Mouse (Mus musculus): ENCODE measurements around the gene Naa40.

The Naa40 gene

DNA sequence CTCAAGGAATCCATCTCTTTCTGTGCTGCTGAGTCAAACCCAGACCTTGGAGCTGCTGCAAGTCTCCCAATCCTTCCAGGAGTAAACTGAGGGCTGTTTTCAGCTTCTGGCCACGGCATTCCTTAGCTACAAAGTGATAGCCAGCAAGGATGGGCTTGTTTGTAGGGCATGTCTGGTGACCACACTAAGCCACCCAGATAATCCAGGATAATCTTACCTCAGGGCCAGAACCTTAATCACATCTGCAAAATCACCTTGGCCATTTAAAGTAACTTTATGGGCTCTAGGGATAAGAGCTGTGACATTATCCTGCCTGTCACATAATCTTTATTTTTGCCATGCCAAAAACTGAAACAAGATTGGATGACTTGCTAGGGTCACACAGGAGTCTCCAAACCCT, 28.8 kb downstream of the Naa40 start:
- DNase-seq = no peak

DNA sequence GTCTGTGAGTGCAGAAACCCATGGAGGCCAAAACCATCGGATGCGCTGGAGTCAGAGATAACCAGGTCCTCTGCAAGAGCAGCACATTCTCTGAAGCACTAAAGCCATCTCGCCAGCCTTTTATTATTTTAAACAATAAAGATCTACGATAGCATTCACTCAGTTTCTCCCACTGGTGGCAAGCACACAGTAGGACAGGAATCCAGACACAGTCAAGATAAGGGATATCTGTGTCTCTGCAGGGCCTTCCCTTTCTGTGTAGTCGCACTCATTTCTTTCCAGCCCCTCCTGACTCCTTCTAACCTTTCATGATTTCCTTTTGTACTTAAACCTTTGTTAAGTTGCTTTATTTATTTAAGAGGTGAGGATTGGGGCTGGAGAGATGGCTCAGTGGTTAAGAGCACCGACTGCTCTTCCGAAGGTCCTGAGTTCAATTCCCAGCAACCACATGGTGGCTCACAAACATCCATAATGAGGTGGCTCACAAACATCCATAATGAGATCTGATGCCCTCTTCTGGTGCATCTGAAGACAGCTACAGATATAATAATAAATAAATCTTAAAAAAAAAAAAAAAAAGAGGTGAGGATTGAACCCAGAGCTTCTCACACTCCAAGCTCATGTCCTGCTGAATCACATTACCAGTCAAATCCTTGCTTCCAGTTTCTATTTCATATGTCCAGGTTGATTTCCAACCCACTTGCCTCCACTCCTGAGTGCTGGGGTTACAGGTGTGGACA, 30.9 kb downstream of the Naa40 start:
- DNase-seq = no peak

GRCm38 (mm10) chr19:7205753-7206736, 34.9 kb downstream of the Naa40 start, which contains the start of gene Otub1:
TSS of gene Otub1 (minus strand) at chr19:7206316.
- peak; percentile 94 to 96 for DNase-seq

GRCm38 (mm10) chr19:7205326-7205725, 35.7 kb downstream of the Naa40 start:
- no peak for DNase-seq

- no peak for DNase-seq
These were observed 36.1 kb downstream of the Naa40 start for GRCm38 (mm10) chr19:7204898-7205297.

GRCm38 (mm10) chr19:7200427-7200826, 40.6 kb downstream of the Naa40 start:
- no peak for DNase-seq

GRCm38 (mm10) chr19:7199089-7199488, 41.9 kb downstream of the Naa40 start:
- no peak for DNase-seq

DNA sequence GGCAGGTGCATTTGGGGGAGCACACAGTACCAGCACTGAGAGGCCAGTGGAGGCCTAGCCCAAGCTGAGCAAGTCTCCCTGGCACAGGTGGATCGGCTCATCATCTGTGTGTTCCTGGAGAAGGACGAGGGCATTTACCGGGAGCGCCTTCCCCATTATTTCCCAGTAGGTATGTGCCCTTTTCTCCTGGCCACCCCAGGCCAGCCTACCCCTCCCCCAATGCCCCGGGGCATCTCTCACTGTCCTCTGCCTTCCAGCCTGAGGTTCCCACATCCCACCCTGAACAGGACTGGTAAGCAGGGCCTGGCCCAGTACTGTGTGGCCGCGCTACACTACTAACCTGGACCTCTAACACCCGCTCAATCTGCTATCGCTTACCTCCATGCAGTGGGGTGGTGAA, 43.5 kb downstream of the Naa40 start:
- no peak for DNase-seq

GRCm38 (mm10) chr19:7196741-7197270, 44.2 kb downstream of the Naa40 start:
- DNase-seq = no peak

DNA sequence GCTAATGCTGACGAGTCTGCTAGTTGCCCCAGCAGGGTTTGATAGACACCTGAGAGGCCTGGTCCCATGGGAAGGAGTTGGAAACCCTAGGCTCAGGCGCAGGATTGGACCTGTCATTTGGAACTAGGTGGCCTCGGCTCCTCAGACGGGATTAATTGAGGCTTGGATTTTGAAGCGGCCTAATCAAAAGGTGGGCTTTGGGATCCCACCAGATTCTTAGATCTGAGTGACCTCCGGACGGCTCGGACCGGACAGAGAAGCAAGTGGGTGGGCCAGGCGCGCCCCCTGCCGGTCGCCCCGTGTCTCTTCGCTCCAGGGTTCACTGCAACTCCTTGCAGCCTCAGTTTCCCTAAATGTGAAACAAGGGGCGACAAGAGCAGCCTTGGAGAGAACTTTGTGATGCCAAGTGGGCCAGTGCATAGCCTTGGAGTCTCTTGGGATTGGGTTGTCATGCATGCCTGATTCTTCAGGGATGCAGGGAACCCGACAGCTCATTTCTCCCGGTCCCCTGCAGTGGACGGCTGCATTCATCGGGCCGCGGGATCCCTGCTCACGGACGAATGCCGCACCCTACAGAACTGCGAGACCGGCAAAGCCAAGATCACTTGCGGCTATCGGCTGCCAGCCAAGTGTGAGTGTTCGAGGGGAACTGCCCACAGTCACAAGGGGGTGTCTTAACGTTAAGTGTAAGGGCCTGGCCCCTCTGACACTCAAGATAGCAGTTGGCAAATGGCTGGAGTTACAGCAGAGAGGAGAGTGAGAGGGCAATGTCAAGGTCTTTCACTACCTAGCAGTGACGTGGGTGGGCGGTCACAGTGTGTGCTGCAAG, 44.9 kb downstream of the Naa40 start:
- DNase-seq = peak; percentile 87

DNA sequence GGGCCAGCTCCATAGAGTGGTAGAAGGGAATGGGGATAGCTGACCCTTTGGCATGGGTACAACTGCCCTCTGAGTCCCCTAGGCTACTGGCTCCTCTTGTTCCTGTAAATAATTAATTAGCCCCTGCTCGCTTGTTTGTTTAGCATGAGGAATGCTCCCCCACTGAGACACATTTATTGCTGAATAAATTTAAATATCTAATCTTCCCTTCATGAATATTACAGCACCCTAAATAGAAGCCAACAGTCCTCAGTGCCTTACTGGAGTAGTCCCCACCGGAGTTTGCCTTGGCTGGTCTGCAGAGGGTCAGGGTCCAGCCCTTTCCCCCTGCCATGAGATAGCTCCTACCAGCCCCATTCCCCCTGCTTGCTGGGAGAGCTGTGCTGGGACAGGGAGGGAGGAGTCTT, 48.4 kb downstream of the Naa40 start:
- no peak for DNase-seq

DNA sequence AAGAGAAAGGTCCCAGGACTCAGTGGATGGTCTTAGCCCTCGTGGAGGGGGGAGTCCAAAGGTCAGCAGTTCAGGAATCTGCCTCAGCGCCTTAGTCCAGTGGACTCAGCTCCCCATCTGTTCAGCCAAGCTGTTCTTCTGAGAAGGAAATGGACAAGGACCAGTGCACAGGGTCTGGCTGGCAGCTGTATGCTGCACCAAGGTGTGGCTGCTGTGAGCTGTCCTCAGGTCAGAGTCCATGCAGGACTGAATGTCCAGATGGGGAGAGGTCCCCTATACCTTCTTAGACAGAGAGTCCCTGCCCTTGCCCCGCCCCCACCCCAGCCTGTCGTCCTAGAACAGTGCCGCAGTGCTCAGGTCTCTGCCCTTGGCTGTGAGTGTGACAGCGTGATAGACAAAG, 49.3 kb downstream of the Naa40 start:
- DNase-seq = no peak

DNA sequence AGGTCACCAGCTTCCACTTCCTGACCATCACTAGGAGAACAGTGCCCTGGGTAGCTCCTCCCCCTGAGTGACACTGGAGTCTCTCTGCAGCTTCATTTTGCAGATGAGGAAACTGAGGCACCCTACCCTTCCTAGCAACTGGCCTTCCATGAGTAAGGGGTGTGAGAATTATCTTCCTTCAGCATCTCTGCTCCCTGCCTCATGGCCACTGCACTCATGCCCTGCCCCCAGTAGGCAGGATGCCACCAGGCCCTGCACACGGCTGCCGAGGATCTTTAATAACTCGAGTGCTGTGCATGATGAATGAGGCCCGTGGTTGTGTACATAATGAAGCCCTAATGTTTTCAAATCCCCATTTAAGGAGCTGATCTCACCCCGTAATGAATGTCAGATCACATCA, 50.0 kb downstream of the Naa40 start:
- no peak for DNase-seq

DNA sequence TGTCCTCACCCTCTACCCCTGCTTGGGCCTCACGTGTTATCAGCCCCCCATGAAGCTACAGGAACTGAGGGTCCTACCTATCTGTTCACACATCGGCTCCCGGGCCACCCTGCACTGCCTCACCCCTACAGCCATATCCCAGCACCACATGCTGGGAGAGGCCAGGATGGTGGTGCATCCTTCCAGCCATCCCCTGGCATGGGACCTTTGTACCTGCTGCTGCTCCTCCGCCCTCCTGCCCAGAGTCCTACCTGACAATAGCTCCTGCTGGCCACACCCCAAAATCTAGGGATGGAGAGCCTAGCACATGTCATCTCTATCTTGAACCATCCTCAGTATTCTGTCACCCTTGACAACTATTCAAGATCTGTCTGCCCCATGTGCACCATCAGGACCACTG, 52.0 kb downstream of the Naa40 start:
- no peak for DNase-seq

DNA sequence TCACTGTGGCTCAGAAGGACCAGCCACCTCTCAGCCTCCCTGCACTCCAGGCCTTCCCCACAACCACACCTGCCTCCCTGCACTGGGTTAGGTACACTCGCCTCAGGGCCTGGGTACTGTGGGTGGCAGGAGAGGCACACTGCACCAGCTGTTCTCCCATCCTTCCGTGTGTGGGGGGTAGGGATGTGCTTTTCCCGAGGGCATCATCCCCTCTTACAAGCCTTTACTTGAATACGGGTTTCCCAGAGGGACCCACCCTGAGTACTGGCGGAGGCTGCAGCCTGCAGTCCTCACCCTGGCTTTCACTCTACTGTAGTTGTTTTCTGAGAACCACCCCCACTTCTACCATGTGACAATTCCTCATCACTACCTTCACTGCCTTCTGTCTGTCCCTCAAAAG, 53.8 kb downstream of the Naa40 start:
- DNase-seq = no peak

DNA sequence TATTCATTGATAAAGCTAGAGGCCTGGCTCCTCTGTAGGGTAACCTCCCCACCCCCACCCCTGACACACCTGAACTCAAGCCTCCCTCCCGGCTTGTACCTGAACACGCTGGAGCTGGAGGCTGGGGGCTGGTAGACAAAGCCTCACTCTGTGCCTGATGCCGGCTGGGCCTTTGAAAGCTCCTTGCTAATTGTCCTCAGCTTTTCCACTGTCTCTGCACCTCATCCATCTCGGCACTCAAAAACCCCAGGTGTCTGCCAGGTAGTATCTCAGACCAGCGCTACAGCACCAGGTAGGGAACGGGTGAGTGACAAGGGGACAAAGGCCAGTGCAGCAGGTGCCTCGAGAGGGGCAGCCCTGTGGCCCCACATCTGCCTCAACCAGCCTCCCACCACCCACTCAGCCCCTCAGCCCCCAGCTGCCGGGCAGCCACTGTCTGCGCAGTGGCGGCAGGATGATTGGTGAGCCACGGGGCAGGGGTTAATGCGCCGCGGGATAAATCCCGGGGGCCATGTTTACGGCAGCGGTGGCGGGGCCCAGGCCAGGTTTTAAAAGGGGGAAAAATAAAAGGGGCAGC, 55.2 kb downstream of the Naa40 start:
- no peak for DNase-seq

DNA sequence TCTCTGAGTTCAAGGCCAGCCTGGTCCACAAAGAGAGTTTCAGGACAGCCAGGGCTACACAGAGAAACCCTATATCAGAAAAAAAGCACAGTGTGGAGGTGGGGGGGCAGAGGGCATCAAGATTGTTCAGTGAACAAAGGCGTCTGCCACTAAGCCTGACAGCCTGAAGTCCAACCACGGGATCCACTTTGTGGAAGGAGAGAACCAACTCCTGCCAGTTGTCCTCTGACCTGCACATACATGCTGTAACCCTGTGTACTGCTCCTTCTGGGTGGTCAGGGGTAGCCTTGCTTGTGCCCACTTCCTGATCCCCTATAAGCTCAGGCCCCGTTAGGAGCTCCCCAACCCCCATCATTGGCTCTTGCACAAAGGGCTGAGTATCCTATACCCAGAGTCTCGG, 55.9 kb downstream of the Naa40 start:
- no peak for DNase-seq

- peak in 1 of 2 experiments; percentile 6 for DNase-seq
These were observed 57.6 kb downstream of the Naa40 start for GRCm38 (mm10) chr19:7183419-7183818.

DNA sequence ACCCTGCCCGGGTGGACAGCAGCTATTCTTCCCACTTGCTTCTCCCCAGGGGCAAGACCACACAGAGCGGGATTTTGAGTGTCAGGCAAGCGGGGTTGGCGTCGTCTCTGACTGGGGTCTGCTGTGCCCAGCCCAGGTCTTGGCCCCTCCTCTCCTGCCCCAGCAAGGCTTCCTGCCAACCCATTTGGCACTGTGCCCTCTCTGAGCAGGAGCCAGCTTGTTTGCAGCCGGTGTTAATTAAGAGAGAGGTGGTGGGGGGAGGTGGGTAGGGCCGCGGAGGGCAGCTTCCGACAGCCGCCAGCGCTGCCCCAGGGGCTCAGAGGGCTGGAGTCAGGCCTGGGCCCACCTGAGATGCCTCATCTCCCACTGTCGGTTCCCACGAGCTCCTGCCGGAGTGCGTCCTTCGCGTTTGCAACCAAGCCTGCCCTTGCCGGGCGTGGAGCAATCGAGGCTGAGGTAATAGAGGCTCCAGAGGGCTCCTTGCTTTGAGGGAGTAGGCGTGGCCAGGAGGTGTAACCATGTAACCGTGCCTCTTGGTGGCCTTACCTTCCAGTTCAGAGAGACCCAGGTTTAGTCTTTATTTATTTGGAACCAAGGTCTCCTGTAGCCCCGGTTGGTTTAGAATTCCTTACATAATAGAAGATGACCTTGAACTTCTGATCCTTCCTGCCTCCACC, 58.6 kb downstream of the Naa40 start:
- peak; percentile 98 for DNase-seq

- no peak for DNase-seq
These were observed 59.5 kb downstream of the Naa40 start for GRCm38 (mm10) chr19:7181496-7181895.

GRCm38 (mm10) chr19:7180756-7181405, 60.1 kb downstream of the Naa40 start:
- peak; percentile 71 to 84 for DNase-seq
